Mouse (Mus musculus) limb, embryonic 14.5 days (tissue): ENCODE results near the gene Ccnl2. TPM values are rescaled to one million over a fixed set of nuclear protein-coding genes. Genes with fewer than 3 reads are reported as not detected.
"Not testable (repeated sequence)": the region's sequence is repeated elsewhere in the genome, so short reads cannot be mapped to it uniquely, and the experiment has no call there.

Experiments used
- ATAC-seq: fragments of 200-750 bp; cut with Nextera tagmentation; 2 replicates; pipeline ENCODE4 v1.8.0; 2017; ENCODE audit warnings: low read depth, moderate number of reproducible peaks, moderate TSS enrichment; ENCODE audit not compliant: low FRiP score
- DNase-seq: peaks from one replicate; pipeline ENCODE4 v3.0.0-alpha.2; 2015; ENCODE audit warnings: low spot score
- H3K27ac ChIP-seq: fragments of 300-500 bp; sonication (generic); replicated peaks from 2 replicates; pipeline ENCODE4 v1.5.1; 2014; ENCODE audit warnings: low read depth, mild to moderate bottlenecking, low read length, moderate library complexity, mixed read lengths
- H3K27me3 ChIP-seq: fragments of 300-500 bp; sonication (generic); 2 replicates; pipeline ENCODE4 v1.6.1; 2014; ENCODE audit warnings: low read length, mixed read lengths; ENCODE audit not compliant: control insufficient read depth, insufficient read depth
- H3K36me3 ChIP-seq: fragments of 300-500 bp; sonication (generic); 2 replicates; pipeline ENCODE4 v1.6.1; 2014; ENCODE audit warnings: mild to moderate bottlenecking, low read length, moderate library complexity, mixed read lengths; ENCODE audit not compliant: control insufficient read depth, insufficient read depth
- H3K4me1 ChIP-seq: fragments of 300-500 bp; sonication (generic); 2 replicates; pipeline ENCODE4 v1.6.1; 2014; ENCODE audit warnings: antibody characterized with exemption, low read length, mixed read lengths; ENCODE audit not compliant: control insufficient read depth, insufficient read depth
- H3K4me2 ChIP-seq: fragments of 300-500 bp; sonication (generic); replicated peaks from 2 replicates; pipeline ENCODE4 v1.6.1; 2014; ENCODE audit warnings: low read depth, mild to moderate bottlenecking, low read length, moderate library complexity; ENCODE audit not compliant: severe bottlenecking
- H3K4me3 ChIP-seq: fragments of 300-500 bp; sonication (generic); replicated peaks from 2 replicates; pipeline ENCODE4 v1.5.1; 2014; ENCODE audit warnings: low read length
- H3K9ac ChIP-seq: fragments of 300-500 bp; sonication (generic); 2 replicates; pipeline ENCODE4 v1.6.1; 2014; ENCODE audit warnings: mild to moderate bottlenecking, low read depth, low read length, moderate library complexity; ENCODE audit not compliant: severe bottlenecking
- H3K9me3 ChIP-seq: fragments of 300-500 bp; sonication (generic); 2 replicates; pipeline ENCODE4 v1.6.1; 2016; ENCODE audit warnings: low read length; ENCODE audit not compliant: control insufficient read depth
- POLR2A ChIP-seq: fragments of 200-500 bp; IDR thresholded peaks from 2 replicates; pipeline ENCODE4 v1.8.0; 2012; ENCODE audit warnings: inconsistent platforms, mild to moderate bottlenecking, moderate library complexity, borderline replicate concordance; ENCODE audit not compliant: insufficient read depth, insufficient read length; ENCODE audit errors: extremely low read depth
- WGBS: fragments of 180-500 bp; shearing (Covaris S2); extraction: QIAGEN DNeasy Blood & Tissue Kit; methylation state at CpG from one replicate; pipeline ENCODE4 v1.1.7; 2014; 5-methylcytosine and 5-hydroxymethylcytosine counted together
- polyA plus RNA-seq, 2 experiments: library from polyadenylated mRNA; depleted of rRNA in 1 of 2; stranded (reverse) in 1 of 2; unstranded in 1 of 2; fragments of >200 nt; fragmentation: Nextera tagmentation in 1 of 2; extraction: Ambion mirVana in 1 of 2; gene quantifications; 2 replicates each; pipeline versions ENCODE4 v1.2.1 to v1.2.3; 2012 to 2014

Ccnl2 gene
- polyA plus RNA-seq, 2 experiments = 190 to 304 TPM

GRCm38 (mm10) chr4:155784081-155784701, 28.1 kb upstream of the Ccnl2 start:
- Histone ChIP-seq H3K4me1 (peaks cover 3% of the 10 kb centered on the region; the same call in 1 of the 2 replicates), H3K9me3 (no peaks in the 10 kb centered on the region), H3K9ac (peak overlapping the region; percentile 82), H3K36me3 (no peaks in the 10 kb centered on the region), H3K27me3 (no peaks in the 10 kb centered on the region), H3K4me3 (peak overlapping the region; percentile 59), H3K27ac (peak overlapping the region; percentile 70), H3K4me2 (peak overlapping the region; percentile 71)
- DNase-seq = peak; percentile 74
- peak; percentile 76 for ATAC-seq
- TF ChIP-seq POLR2A = 0 out of 2 replicates have a peak, but pooled peaks have one; percentile 27
- WGBS = under 1% methylated on average over 52 of the region's 52 CpGs

GRCm38 (mm10) chr4:155785246-155785645, 27.0 kb upstream of the Ccnl2 start:
- Histone ChIP-seq H3K4me1 (peaks cover 3% of the 10 kb centered on the region; the same call in 1 of the 2 replicates), H3K36me3 (no peaks in the 10 kb centered on the region), H3K27me3 (no peaks in the 10 kb centered on the region), H3K4me2 (no peak overlapping the region), H3K9ac (no peak overlapping the region), H3K4me3 (no peak overlapping the region), H3K9me3 (no peaks in the 10 kb centered on the region), H3K27ac (no peak overlapping the region)
- WGBS = 87% methylated on average over 10 of the region's 10 CpGs
- no peak for DNase-seq
- no peak for ATAC-seq
- no peak for TF ChIP-seq POLR2A

- 59% methylated on average over 5 of the region's 5 CpGs for WGBS
Measured at GRCm38 (mm10) chr4:155785819-155786218, 26.5 kb upstream of the Ccnl2 start, which contains the start of gene Tmem88b. Gene Tmem88b, minus strand, starts transcription at chr4:155785874.

GRCm38 (mm10) chr4:155788300-155788699, 24.0 kb upstream of the Ccnl2 start:
- WGBS = 72% methylated on average over 3 of the region's 3 CpGs
- DNase-seq (no peak), ATAC-seq (no peak)
- Histone ChIP-seq H3K36me3 (no peaks in the 10 kb centered on the region), H3K9me3 (no peaks in the 10 kb centered on the region), H3K4me1 (peaks cover 3% of the 10 kb centered on the region; the same call in 1 of the 2 replicates), H3K27me3 (no peaks in the 10 kb centered on the region), H3K4me2 (no peak overlapping the region), H3K27ac (no peak overlapping the region), H3K4me3 (no peak overlapping the region), H3K9ac (no peak overlapping the region)
- TF ChIP-seq POLR2A = no peak

More at GRCm38 (mm10) chr4:155785819-155786218, 26.5 kb upstream of the Ccnl2 start, which contains the start of gene Tmem88b:
- no peaks in the 10 kb centered on the region for H3K9me3 ChIP-seq
- H3K36me3 ChIP-seq = no peaks in the 10 kb centered on the region
- H3K9ac ChIP-seq = peak within 1 kb of the TSS; percentile 82
- ATAC-seq = no peak
- H3K27ac ChIP-seq = no peak within 1 kb of the TSS
- TF ChIP-seq POLR2A = no peak
- peaks cover 3% of the 10 kb centered on the region; the same call in 1 of the 2 replicates for H3K4me1 ChIP-seq
- H3K4me2 ChIP-seq = peak within 1 kb of the TSS; percentile 71
- H3K27me3 ChIP-seq = no peaks in the 10 kb centered on the region
- DNase-seq = no peak
- H3K4me3 ChIP-seq = peak within 1 kb of the TSS; percentile 59

- not testable (repeated sequence) for H3K36me3 ChIP-seq, H3K4me1 ChIP-seq, ATAC-seq, H3K9ac ChIP-seq, H3K9me3 ChIP-seq, H3K4me3 ChIP-seq, H3K4me2 ChIP-seq, H3K27ac ChIP-seq, DNase-seq, H3K27me3 ChIP-seq
- WGBS = 77% methylated on average over 4 of the region's 4 CpGs
Measured at GRCm38 (mm10) chr4:155788833-155789232, 23.5 kb upstream of the Ccnl2 start.
